Mouse (Mus musculus) bone marrow, adult 2 months (tissue): ENCODE data around the gene Lpin1. TPM values are rescaled to one million over a fixed set of nuclear protein-coding genes. Genes with fewer than 3 reads are reported as not detected.

Experiments
- H3K27ac ChIP-seq: fragments of 200-500 bp; 2 replicates; pipeline ENCODE4 v1.5.1; 2012; ENCODE audit warnings: low read depth, mild to moderate bottlenecking, control low read depth, inconsistent platforms, low read length; ENCODE audit not compliant: control insufficient read depth, poor library complexity, insufficient read depth
- H3K4me1 ChIP-seq: fragments of 200-500 bp; 2 replicates; pipeline ENCODE4 v1.6.1; 2011; ENCODE audit warnings: low read length; ENCODE audit not compliant: control insufficient read depth, insufficient read depth
- H3K4me3 ChIP-seq: fragments of 200-500 bp; replicated peaks from 2 replicates; pipeline ENCODE3; 2011; ENCODE audit warnings: mild to moderate bottlenecking, low read depth, low read length, control low read depth; ENCODE audit not compliant: control insufficient read depth
- CTCF ChIP-seq: fragments of 200-500 bp; IDR thresholded peaks from 2 replicates; pipeline ENCODE4 v1.5.1; 2011; ENCODE audit warnings: low read length, control low read depth; ENCODE audit not compliant: control insufficient read depth, insufficient read depth
- POLR2A ChIP-seq: fragments of 200-500 bp; IDR thresholded peaks from 2 replicates; pipeline ENCODE4 v1.6.1; 2011; ENCODE audit warnings: low read depth, mild to moderate bottlenecking, control low read depth, low read length, borderline replicate concordance; ENCODE audit not compliant: control insufficient read depth
- WGBS: fragments of 180-500 bp; shearing (Covaris S2); methylation state at CpG from one replicate; pipeline ENCODE4 v1.1.7; 2018; 5-methylcytosine and 5-hydroxymethylcytosine counted together
- polyA plus RNA-seq: library from polyadenylated mRNA; stranded (reverse); fragments of >200 nt; gene quantifications from 2 replicates; pipeline ENCODE4 v1.2.4, GENCODE M21; 2011; ENCODE audit warnings: low replicate concordance; ENCODE audit not compliant: missing spikeins, insufficient read depth, insufficient read length

The Lpin1 gene
- polyA plus RNA-seq, 1 experiment: 14.8 TPM

GRCm38 (mm10) chr12:16589204-16589949 is 21.4 kb downstream of the Lpin1 start:
- Histone ChIP-seq H3K4me1 (peaks cover 3% of the 10 kb centered on the region; the same call in 1 of the 2 replicates), H3K27ac (peak overlapping the region; percentile 55), H3K4me3 (peak overlapping the region; percentile 85)
- TF ChIP-seq POLR2A (peak; percentile 69), CTCF (no peak)
- 1% methylated on average over 36 of the region's 36 CpGs for WGBS

- H3K4me3 ChIP-seq: peak overlapping the region; percentile 15
- peaks cover 3% of the 10 kb centered on the region; the same call in 1 of the 2 replicates for H3K4me1 ChIP-seq
- H3K27ac ChIP-seq: 0 out of 2 replicates have a peak overlapping the region, but pooled peaks have one; percentile 42
Measured at GRCm38 (mm10) chr12:16588396-16589042, 22.2 kb downstream of the Lpin1 start.

GRCm38 (mm10) chr12:16587767-16588166 is 23.0 kb downstream of the Lpin1 start:
- no peak for TF ChIP-seq CTCF
- no peak for TF ChIP-seq POLR2A
- 77% methylated on average over 5 of the region's 5 CpGs for WGBS
- Histone ChIP-seq H3K27ac (no peak overlapping the region), H3K4me3 (no peak overlapping the region), H3K4me1 (peaks cover 4% of the 10 kb centered on the region; the same call in 1 of the 2 replicates)

More at GRCm38 (mm10) chr12:16588396-16589042, 22.2 kb downstream of the Lpin1 start:
- 21% methylated on average over 7 of the region's 7 CpGs for WGBS
- no peak for TF ChIP-seq POLR2A
- no peak for TF ChIP-seq CTCF

- WGBS: 83% methylated on average over 2 of the region's 2 CpGs
- no peak overlapping the region for H3K4me3 ChIP-seq
- no peak overlapping the region for H3K27ac ChIP-seq
- TF ChIP-seq POLR2A: no peak
- no peak for TF ChIP-seq CTCF
- peaks cover 5% of the 10 kb centered on the region; the same call in 1 of the 2 replicates for H3K4me1 ChIP-seq
Measured at GRCm38 (mm10) chr12:16587111-16587510, 23.7 kb downstream of the Lpin1 start.

- WGBS: 64% methylated on average over 3 of the region's 3 CpGs
- H3K27ac ChIP-seq: no peak overlapping the region
- TF ChIP-seq CTCF: no peak
- TF ChIP-seq POLR2A: no peak
- no peak overlapping the region for H3K4me3 ChIP-seq
- peaks cover 9% of the 10 kb centered on the region; the same call in 1 of the 2 replicates for H3K4me1 ChIP-seq
Measured at GRCm38 (mm10) chr12:16584964-16585363, 25.8 kb downstream of the Lpin1 start.

- peaks cover 12% of the 10 kb centered on the region; the same call in 1 of the 2 replicates for H3K4me1 ChIP-seq
- TF ChIP-seq CTCF (no peak), POLR2A (no peak)
- peak overlapping the region; percentile 22 for H3K27ac ChIP-seq
- WGBS: 11% methylated on average over 14 of the region's 14 CpGs
- H3K4me3 ChIP-seq: no peak overlapping the region
Measured at GRCm38 (mm10) chr12:16584035-16584682, 26.6 kb downstream of the Lpin1 start.

- WGBS: 58% methylated on average over 3 of the region's 3 CpGs
- no peak overlapping the region for H3K27ac ChIP-seq
- TF ChIP-seq CTCF (no peak), POLR2A (no peak)
- no peak overlapping the region for H3K4me3 ChIP-seq
- peaks cover 10% of the 10 kb centered on the region; the same call in 1 of the 2 replicates for H3K4me1 ChIP-seq
Measured at GRCm38 (mm10) chr12:16583313-16583712, 27.5 kb downstream of the Lpin1 start.

GRCm38 (mm10) chr12:16580306-16580705 is 30.5 kb downstream of the Lpin1 start:
- WGBS: 62% methylated on average over 9 of the region's 9 CpGs
- TF ChIP-seq CTCF (no peak), POLR2A (peak; percentile 23; the same call in 1 of the 2 replicates)
- peaks cover 8% of the 10 kb centered on the region; the same call in 1 of the 2 replicates for H3K4me1 ChIP-seq

More at GRCm38 (mm10) chr12:16580306-16580705, 30.5 kb downstream of the Lpin1 start:
- H3K4me3 ChIP-seq: no peak overlapping the region
- peak overlapping the region; percentile 55 for H3K27ac ChIP-seq
